Mouse (Mus musculus) intestine, embryonic 16.5 days (tissue): ENCODE measurements around the gene Fam222a. TPM values are rescaled to one million over a fixed set of nuclear protein-coding genes. Genes with fewer than 3 reads are reported as not detected.

Experiments
- ATAC-seq: fragments of 200-750 bp; cut with Nextera tagmentation; 2 replicates; pipeline ENCODE4 v1.8.0; 2017; ENCODE audit warnings: moderate TSS enrichment, moderate library complexity
- H3K27ac ChIP-seq: fragments of 300-500 bp; sonication (generic); 2 replicates; pipeline ENCODE4 v1.5.1; 2014; ENCODE audit warnings: mild to moderate bottlenecking, low read length
- H3K27me3 ChIP-seq: fragments of 300-500 bp; sonication (generic); replicated peaks from 2 replicates; pipeline ENCODE4 v1.6.1; 2014; ENCODE audit warnings: low read length, control low read depth, mixed read lengths; ENCODE audit not compliant: control insufficient read depth, insufficient read depth
- H3K36me3 ChIP-seq: fragments of 300-500 bp; sonication (generic); 2 replicates; pipeline ENCODE4 v1.6.1; 2014; ENCODE audit warnings: low read length, control low read depth; ENCODE audit not compliant: control insufficient read depth, insufficient read depth
- H3K4me1 ChIP-seq: fragments of 300-500 bp; sonication (generic); 2 replicates; pipeline ENCODE4 v1.6.1; 2014; ENCODE audit warnings: low read length, control low read depth, mixed read lengths; ENCODE audit not compliant: control insufficient read depth, insufficient read depth
- H3K4me2 ChIP-seq: fragments of 300-500 bp; sonication (generic); 2 replicates; pipeline ENCODE4 v1.6.1; 2014; ENCODE audit warnings: low read depth, low read length, control low read depth
- H3K4me3 ChIP-seq: fragments of 300-500 bp; sonication (generic); 2 replicates; pipeline ENCODE4 v1.5.1; 2014; ENCODE audit warnings: mild to moderate bottlenecking, low read length
- H3K9ac ChIP-seq: fragments of 300-500 bp; sonication (generic); 2 replicates; pipeline ENCODE4 v1.6.1; 2014; ENCODE audit warnings: low read depth, low read length
- H3K9me3 ChIP-seq: fragments of 300-500 bp; sonication (generic); 2 replicates; pipeline ENCODE4 v1.6.1; 2016; ENCODE audit warnings: low read length, control low read depth; ENCODE audit not compliant: control insufficient read depth
- WGBS: fragments of 180-500 bp; shearing (Covaris S2); extraction: QIAGEN DNeasy Blood & Tissue Kit; methylation state at CpG from one replicate; pipeline ENCODE4 v1.1.7; 2014; 5-methylcytosine and 5-hydroxymethylcytosine counted together
- polyA plus RNA-seq: library from polyadenylated mRNA; unstranded; fragments of >200 nt; fragmentation: Nextera tagmentation; extraction: Ambion mirVana; gene quantifications from 2 replicates; pipeline ENCODE4 v1.2.1, GENCODE M21; 2015

Gene Fam222a
- polyA plus RNA-seq, 1 experiment from 2014 or later = 3.9 TPM

GRCm38 (mm10) chr5:114587908-114588307, 20.1 kb downstream of the Fam222a start:
- no peak for ATAC-seq
- no peaks in the 10 kb centered on the region for H3K27me3 ChIP-seq
- no peaks in the 10 kb centered on the region for H3K36me3 ChIP-seq
- WGBS = 38% methylated on average over 9 of the region's 9 CpGs
- no peak overlapping the region for H3K4me3 ChIP-seq
- H3K4me2 ChIP-seq = no peak overlapping the region
- no peak overlapping the region for H3K9ac ChIP-seq
- no peaks in the 10 kb centered on the region for H3K9me3 ChIP-seq
- H3K4me1 ChIP-seq = peaks cover 90% of the 10 kb centered on the region
- H3K27ac ChIP-seq = no peak overlapping the region

GRCm38 (mm10) chr5:114588416-114588815, 20.6 kb downstream of the Fam222a start:
- WGBS = 50% methylated on average over 10 of the region's 10 CpGs
- H3K27me3 ChIP-seq = no peaks in the 10 kb centered on the region
- no peak overlapping the region for H3K9ac ChIP-seq
- peak overlapping the region; percentile 1; the same call in 1 of the 2 replicates for H3K27ac ChIP-seq
- no peak overlapping the region for H3K4me2 ChIP-seq
- no peaks in the 10 kb centered on the region for H3K36me3 ChIP-seq
- no peak for ATAC-seq
- H3K9me3 ChIP-seq = no peaks in the 10 kb centered on the region
- peaks cover 90% of the 10 kb centered on the region for H3K4me1 ChIP-seq
- H3K4me3 ChIP-seq = no peak overlapping the region

GRCm38 (mm10) chr5:114589026-114589425, 21.2 kb downstream of the Fam222a start:
- H3K4me1 ChIP-seq = peaks cover 91% of the 10 kb centered on the region
- no peak overlapping the region for H3K9ac ChIP-seq
- H3K4me2 ChIP-seq = peak overlapping the region; percentile 46
- 38% methylated on average over 6 of the region's 6 CpGs for WGBS
- H3K27me3 ChIP-seq = no peaks in the 10 kb centered on the region
- H3K36me3 ChIP-seq = no peaks in the 10 kb centered on the region
- H3K4me3 ChIP-seq = no peak overlapping the region
- no peaks in the 10 kb centered on the region for H3K9me3 ChIP-seq
- peak overlapping the region; percentile 79 for H3K27ac ChIP-seq
- peak; percentile 16 for ATAC-seq

- Histone ChIP-seq H3K9ac (peak overlapping the region; percentile 12; the same call in 1 of the 2 replicates), H3K4me3 (no peak overlapping the region), H3K27ac (peak overlapping the region; percentile 79), H3K4me2 (peak overlapping the region; percentile 46), H3K27me3 (no peaks in the 10 kb centered on the region), H3K9me3 (no peaks in the 10 kb centered on the region), H3K4me1 (peaks cover 91% of the 10 kb centered on the region), H3K36me3 (no peaks in the 10 kb centered on the region)
- ATAC-seq = peak; percentile 49
- WGBS = 40% methylated on average over 2 of the region's 2 CpGs
Measured at GRCm38 (mm10) chr5:114589454-114589853, 21.6 kb downstream of the Fam222a start.

GRCm38 (mm10) chr5:114590043-114590913, 22.5 kb downstream of the Fam222a start:
- Histone ChIP-seq H3K36me3 (no peaks in the 10 kb centered on the region), H3K4me3 (no peak overlapping the region), H3K4me2 (peak overlapping the region; percentile 46), H3K9me3 (no peaks in the 10 kb centered on the region), H3K9ac (peak overlapping the region; percentile 12), H3K27me3 (no peaks in the 10 kb centered on the region), H3K27ac (peak overlapping the region; percentile 79), H3K4me1 (peaks cover 89% of the 10 kb centered on the region)
- peak; percentile 41 for ATAC-seq
- 55% methylated on average over 17 of the region's 17 CpGs for WGBS

- H3K9me3 ChIP-seq = no peaks in the 10 kb centered on the region
- no peaks in the 10 kb centered on the region for H3K36me3 ChIP-seq
- peak overlapping the region; percentile 12; the same call in 1 of the 2 replicates for H3K9ac ChIP-seq
- peak; percentile 62 for ATAC-seq
- 17% methylated on average over 15 of the region's 15 CpGs for WGBS
- H3K27ac ChIP-seq = peak overlapping the region; percentile 79
- H3K4me2 ChIP-seq = peak overlapping the region; percentile 46
- no peaks in the 10 kb centered on the region for H3K27me3 ChIP-seq
- H3K4me1 ChIP-seq = peaks cover 86% of the 10 kb centered on the region
- no peak overlapping the region for H3K4me3 ChIP-seq
Measured at GRCm38 (mm10) chr5:114591151-114591561, 23.3 kb downstream of the Fam222a start.

- H3K9ac ChIP-seq = no peak overlapping the region; the same call in 1 of the 2 replicates
- no peaks in the 10 kb centered on the region for H3K36me3 ChIP-seq
- 57% methylated on average over 19 of the region's 19 CpGs for WGBS
- peaks cover 89% of the 10 kb centered on the region for H3K4me1 ChIP-seq
- H3K4me3 ChIP-seq = no peak overlapping the region
- no peaks in the 10 kb centered on the region for H3K27me3 ChIP-seq
- H3K27ac ChIP-seq = no peak overlapping the region
- no peak for ATAC-seq
- H3K9me3 ChIP-seq = no peaks in the 10 kb centered on the region
- H3K4me2 ChIP-seq = no peak overlapping the region
Measured at GRCm38 (mm10) chr5:114592463-114593160, 24.8 kb downstream of the Fam222a start.

GRCm38 (mm10) chr5:114593161-114593821, 25.5 kb downstream of the Fam222a start:
- ATAC-seq = no peak
- Histone ChIP-seq H3K36me3 (no peaks in the 10 kb centered on the region), H3K9me3 (no peaks in the 10 kb centered on the region), H3K4me2 (no peak overlapping the region), H3K4me3 (no peak overlapping the region), H3K27ac (no peak overlapping the region; the same call in 1 of the 2 replicates), H3K27me3 (no peaks in the 10 kb centered on the region), H3K4me1 (peaks cover 86% of the 10 kb centered on the region), H3K9ac (peak overlapping the region; percentile 54; the same call in 1 of the 2 replicates)
- WGBS = 68% methylated on average over 12 of the region's 12 CpGs

GRCm38 (mm10) chr5:114593949-114594348, 26.1 kb downstream of the Fam222a start:
- Histone ChIP-seq H3K4me2 (no peak overlapping the region), H3K27me3 (no peaks in the 10 kb centered on the region)

More at GRCm38 (mm10) chr5:114593949-114594348, 26.1 kb downstream of the Fam222a start:
- no peak for ATAC-seq
- 60% methylated on average over 5 of the region's 5 CpGs for WGBS
- peaks cover 80% of the 10 kb centered on the region for H3K4me1 ChIP-seq
- H3K4me3 ChIP-seq = no peak overlapping the region
- H3K9me3 ChIP-seq = no peaks in the 10 kb centered on the region
- peak overlapping the region; percentile 95 for H3K27ac ChIP-seq
- H3K36me3 ChIP-seq = no peaks in the 10 kb centered on the region
- H3K9ac ChIP-seq = peak overlapping the region; percentile 54
